Mouse (Mus musculus) left cerebral cortex, adult 18-20 months (tissue): ENCODE measurements around the gene Gm9999. TPM values are rescaled to one million over a fixed set of nuclear protein-coding genes. Genes with fewer than 3 reads are reported as not detected.
"Not testable (repeated sequence)": the region's sequence is repeated elsewhere in the genome, so short reads cannot be mapped to it uniquely, and the experiment has no call there.

Source experiments
- DNase-seq, 2 experiments: peaks; one replicate each; pipeline ENCODE4 v3.0.0; 2021 to 2022; ENCODE audit warnings: low spot score in 2 of 2, mixed read lengths in 1 of 2
- total RNA-seq, 2 experiments: library from RNA; stranded (reverse); gene quantifications; 2 replicates each; pipeline ENCODE4 v1.2.3; 2021

Gm9999 gene
- total RNA-seq, 2 experiments from 2014 or later = not detected

- DNase-seq = no peak
Measured at GRCm38 (mm10) chr7:47025429-47025828, 42.0 kb downstream of the Gm9999 start.

- DNase-seq = not testable (repeated sequence)
Measured at GRCm38 (mm10) chr7:47026899-47027298, 43.5 kb downstream of the Gm9999 start.

GRCm38 (mm10) chr7:47027520-47027919 is 44.1 kb downstream of the Gm9999 start:
- DNase-seq = no peak

- DNase-seq = no peak
Measured at GRCm38 (mm10) chr7:47030517-47031193, 47.3 kb downstream of the Gm9999 start.

- no peak for DNase-seq
Measured at GRCm38 (mm10) chr7:47031371-47031770, 48.0 kb downstream of the Gm9999 start.

GRCm38 (mm10) chr7:47034785-47035384 is 51.5 kb downstream of the Gm9999 start:
- DNase-seq = no peak

- no peak for DNase-seq
Measured at GRCm38 (mm10) chr7:47035426-47035825, 52.0 kb downstream of the Gm9999 start.

Other genes starting within 250 kb of the Gm9999 start
- not detected for gene Saa1, start 240.6 kb upstream of the Gm9999 start, total RNA-seq
- not detected for gene Saa2, start 231.8 kb upstream of the Gm9999 start, total RNA-seq
- 10 to 100 TPM; 11.9 to 12.1 TPM for gene Hps5, start 187.5 kb upstream of the Gm9999 start, total RNA-seq
- 10 to 100 TPM; 37.4 to 41.9 TPM for gene Gtf2h1, start 187.5 kb upstream of the Gm9999 start, total RNA-seq
- gene Ldha, start 142.1 kb upstream of the Gm9999 start, total RNA-seq = 100 to 1,000 TPM; 342 to 355 TPM
- not detected for gene Ldhc, start 122.4 kb upstream of the Gm9999 start, total RNA-seq
- 10 to 100 TPM; 67.9 to 70.2 TPM for gene Tsg101, start 63.6 kb upstream of the Gm9999 start, total RNA-seq
- 10 to 100 TPM; 15.7 to 17.2 TPM for gene Uevld, start 25.1 kb upstream of the Gm9999 start, total RNA-seq
- gene Spty2d1, start 24.8 kb downstream of the Gm9999 start, total RNA-seq = 10 to 100 TPM; 17.4 to 20.2 TPM
- gene Tmem86a, start 67.0 kb downstream of the Gm9999 start, total RNA-seq = 10 to 100 TPM; 13.2 to 13.5 TPM
- gene Ptpn5, start 150.1 kb downstream of the Gm9999 start, total RNA-seq = 100 to 1,000 TPM; 187 to 189 TPM
- not detected for gene Mrgpra6, start 221.3 kb downstream of the Gm9999 start, total RNA-seq